Mouse (Mus musculus): ENCODE data around the gene Cfap74.

DNA sequence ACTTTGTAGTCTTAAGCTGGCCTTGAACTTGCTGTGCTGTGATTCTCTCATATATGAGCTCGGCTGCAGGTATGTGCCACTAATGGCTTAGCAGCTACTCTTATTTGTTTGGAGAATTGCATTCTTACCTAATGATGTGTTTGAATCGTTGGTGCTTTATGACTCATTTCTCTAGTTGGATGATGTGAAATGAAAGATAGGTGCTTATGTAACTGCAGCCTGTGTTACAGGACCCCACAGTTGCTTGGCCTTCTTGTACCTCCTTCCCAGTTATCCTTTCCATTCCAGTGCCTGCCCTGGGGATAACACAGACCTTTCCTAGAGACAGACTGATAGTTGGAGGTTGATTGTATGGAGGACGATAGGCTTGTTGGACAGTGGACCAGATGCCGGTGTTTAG, 99.6 kb downstream of the Cfap74 start:
- TF ChIP-seq CTCF (IDR thresholded peaks at IDR 0.05; ENCODE audit: low read depth) (no peak), EP300 (optimal IDR thresholded peaks at IDR 0.05) (no peak)
